Comparison of ENCODE assay signal across 7 mouse cellular contexts in genomic region chr11:102739278-102739966, GRCm38 (mm10). TPM values are rescaled to one million over a fixed set of nuclear protein-coding genes. Genes with fewer than 3 reads are reported as not detected.
DNase-seq lines count a peak whose midpoint lies in the region; ATAC-seq and TF ChIP-seq lines count a peak whose summit lies in the region.

No protein-coding gene starts in this region.

- WGBS in forebrain, embryonic 12.5 days = 3% methylated on average over 20 of the region's 20 CpGs

- H3K27ac ChIP-seq in MEL (ENCODE audit: control insufficient read depth, low read depth, low read length) = no peak overlapping the region
- 0 out of 2 replicates have a peak overlapping the region, but pooled peaks have one; percentile 42 for H3K27ac ChIP-seq in forebrain, embryonic 12.5 days

- no peak overlapping the region for H3K4me3 ChIP-seq in MEL (ENCODE audit: control insufficient read depth in 1 of 2, insufficient read depth in 1 of 2, low read depth in 2 of 2, low read length in 2 of 2)
- H3K4me3 ChIP-seq in forebrain, embryonic 12.5 days (replicated peaks) = peak overlapping the region; percentile 28

- TF ChIP-seq RAD21 in MEL (IDR thresholded peaks at IDR 0.05; ENCODE audit: low read depth, low read length) = peak; percentile 54

- H3K36me3 ChIP-seq in MEL (ENCODE audit: control insufficient read depth in 1 of 2, insufficient read depth in 2 of 2, low read length in 2 of 2) = no peaks in the 10 kb centered on the region
- no peaks in the 10 kb centered on the region for H3K36me3 ChIP-seq in forebrain, embryonic 12.5 days (replicated peaks)

- H3K27me3 ChIP-seq in MEL (ENCODE audit: control insufficient read depth in 1 of 2, insufficient read depth in 2 of 2, low read length in 2 of 2) = peaks cover 7 to 15% of the 10 kb centered on the region in 2 experiments
- H3K27me3 ChIP-seq in forebrain, embryonic 12.5 days = peaks cover 29% of the 10 kb centered on the region

- DNase-seq in MEL (ENCODE audit: low read depth, low spot score) = peak; percentile 52
- peak; percentile 95 for DNase-seq in brain, embryonic 14.5 days (ENCODE audit: low read depth)
- DNase-seq in hindlimb bud, embryonic 11.5 days (ENCODE audit: extremely low spot score, low read depth, low spot score) = peak; percentile 57
- DNase-seq in left cerebral cortex, postnatal 14 days (ENCODE audit: low spot score in 2 of 2) = peak; percentile 84 to 92
- DNase-seq in mesoderm, embryonic 11.5 days (ENCODE audit: low read depth, low spot score) = peak; percentile 80
- DNase-seq in skeletal muscle tissue, adult 2 months (ENCODE audit: low read depth, low spot score) = peak; percentile 38

- H3K4me1 ChIP-seq in MEL (ENCODE audit: control insufficient read depth in 1 of 2, insufficient read depth in 2 of 2, low read length in 2 of 2) = no peaks in the 10 kb centered on the region
- peaks cover 18% of the 10 kb centered on the region for H3K4me1 ChIP-seq in forebrain, embryonic 12.5 days

- no peak for TF ChIP-seq EP300 in MEL (IDR thresholded peaks at IDR 0.05; ENCODE audit: low read depth in 1 of 2, low read length in 2 of 2)

- intact Hi-C loops in left cerebral cortex, postnatal 14 days (cut with DNase I) = no loop called here

- peak overlapping the region; percentile 63 for H3K4me2 ChIP-seq in forebrain, embryonic 12.5 days

- TF ChIP-seq CTCF in MEL (IDR thresholded peaks at IDR 0.05 in 2 of 3, conservative IDR thresholded peaks at IDR 0.05 in 1 of 3; ENCODE audit: control insufficient read depth in 1 of 3, insufficient read depth in 1 of 3, low read depth in 2 of 3, low read length in 3 of 3, poor library complexity in 1 of 3, severe bottlenecking in 1 of 3) = peak; percentile 40 to 67 (median 57)
- TF ChIP-seq CTCF in brain, embryonic 14.5 days (IDR thresholded peaks at IDR 0.05; ENCODE audit: borderline replicate concordance, extremely low read depth, insufficient read depth, insufficient read length) = peak; percentile 78

- no peak overlapping the region for H3K9ac ChIP-seq in MEL (ENCODE audit: control insufficient read depth, low read depth, low read length, poor library complexity, severe bottlenecking)
- peak overlapping the region; percentile 44; the same call in 1 of the 2 replicates for H3K9ac ChIP-seq in forebrain, embryonic 12.5 days

- peak; percentile 78 for ATAC-seq in forebrain, embryonic 12.5 days (ENCODE audit: low FRiP score)

- TF ChIP-seq POLR2A in MEL (IDR thresholded peaks at IDR 0.05; ENCODE audit: control insufficient read depth in 1 of 2, insufficient read depth in 1 of 2, low read depth in 1 of 2, low read length in 2 of 2, poor library complexity in 1 of 2) = no peak
- TF ChIP-seq POLR2A in brain, embryonic 14.5 days (IDR thresholded peaks at IDR 0.05; ENCODE audit: borderline replicate concordance, extremely low read depth, insufficient read depth, insufficient read length, poor library complexity, severe bottlenecking) = no peak

- H3K79me2 ChIP-seq in MEL (ENCODE audit: control insufficient read depth, insufficient read depth, low read length, poor library complexity) = no peaks in the 10 kb centered on the region

- no peaks in the 10 kb centered on the region for H3K9me3 ChIP-seq in MEL (replicated peaks; ENCODE audit: insufficient read depth, low read length)
- no peaks in the 10 kb centered on the region for H3K9me3 ChIP-seq in forebrain, embryonic 12.5 days

TF ChIP-seq in MEL, 35 proteins besides CTCF, POLR2A, EP300 and RAD21:
- TF ChIP-seq SMC3 (IDR thresholded peaks at IDR 0.05; ENCODE audit: low read depth, low read length) = peak; percentile 40
- no peak; the same call in 1 of the 2 replicates for TF ChIP-seq ZC3H11A (IDR thresholded peaks at IDR 0.05; ENCODE audit: low read depth, low read length)

RNA-seq across cellular contexts. Expression of gene Adam11, which starts 21.8 kb away (rescaled TPM):
- 0.08 and 0.13 TPM in 2 replicates for total RNA-seq in MEL (2012; rRNA removed)
- polyA plus RNA-seq in MEL (2012; ENCODE audit: insufficient read depth in 1 of 2, insufficient read length in 2 of 2, low read depth in 1 of 2, low replicate concordance in 2 of 2, missing spikeins in 1 of 2) = under 1 TPM in 1 of 2 experiments, not detected in 1; 0.36 TPM
- 48.4 and 64.1 TPM in 2 replicates for polyA plus RNA-seq in brain, embryonic 14.5 days (2012; rRNA removed)
- polyA plus RNA-seq in forebrain, embryonic 12.5 days (2016; fragmentation: Nextera tagmentation; extraction: Ambion mirVana) = 22.7 and 23.0 TPM in 2 replicates
- total RNA-seq in left cerebral cortex, postnatal 14 days (2021) = 100 to 1,000 TPM; 117 to 129 TPM

RNA-seq across cellular contexts. Expression of gene Ccdc43, which starts 41.8 kb away (rescaled TPM):
- 35.2 and 41.7 TPM in 2 replicates for total RNA-seq in MEL (2012; rRNA removed)
- 10 to 100 TPM in 1 of 2 experiments, not detected in 1; 39.3 TPM for polyA plus RNA-seq in MEL (2012; ENCODE audit: insufficient read depth in 1 of 2, insufficient read length in 2 of 2, low read depth in 1 of 2, low replicate concordance in 2 of 2, missing spikeins in 1 of 2)
- polyA plus RNA-seq in brain, embryonic 14.5 days (2012; rRNA removed) = 18.5 and 23.9 TPM in 2 replicates
- 55.1 and 57.7 TPM in 2 replicates for polyA plus RNA-seq in forebrain, embryonic 12.5 days (2016; fragmentation: Nextera tagmentation; extraction: Ambion mirVana)
- total RNA-seq in left cerebral cortex, postnatal 14 days (2021) = 10 to 100 TPM; 24.0 to 30.1 TPM

Comparison
In these comparisons a context has a peak if more than half of its experiments do, and no peak if none do; other contexts are left out.
1. DNase-seq: peak in every context shown above with its lines; median percentile 95 in brain, embryonic 14.5 days; 88 in left cerebral cortex, postnatal 14 days; 80 in mesoderm, embryonic 11.5 days; 57 in hindlimb bud, embryonic 11.5 days; 52 in MEL; 38 in skeletal muscle tissue, adult 2 months.
2. RNA of gene Adam11, which starts 21.8 kb away (polyA plus RNA-seq): 48.4 to 64.1 TPM in brain, embryonic 14.5 days and 22.7 to 23.0 TPM in forebrain, embryonic 12.5 days; 0.36 TPM in MEL; every median in the first group is over 10 times any median in the second.